Mouse (Mus musculus) frontal cortex, adult 2 months (tissue): ENCODE measurements around the gene Tmem19. TPM values are rescaled to one million over a fixed set of nuclear protein-coding genes. Genes with fewer than 3 reads are reported as not detected.
"Not testable (repeated sequence)": the region's sequence is repeated elsewhere in the genome, so short reads cannot be mapped to it uniquely, and the experiment has no call there.

Source experiments
- DNase-seq, 2 experiments: peaks; one replicate each; pipeline ENCODE4 v3.0.0; 2022; ENCODE audit warnings: low spot score in 1 of 2; ENCODE audit errors: extremely low spot score in 1 of 2
- polyA plus RNA-seq: library from polyadenylated mRNA; depleted of rRNA; stranded (reverse); fragments of >200 nt; gene quantifications from 2 replicates; pipeline ENCODE4 v1.2.3, GENCODE M21; 2012

Tmem19 gene
- polyA plus RNA-seq, 1 experiment, result 32.6 TPM

DNA sequence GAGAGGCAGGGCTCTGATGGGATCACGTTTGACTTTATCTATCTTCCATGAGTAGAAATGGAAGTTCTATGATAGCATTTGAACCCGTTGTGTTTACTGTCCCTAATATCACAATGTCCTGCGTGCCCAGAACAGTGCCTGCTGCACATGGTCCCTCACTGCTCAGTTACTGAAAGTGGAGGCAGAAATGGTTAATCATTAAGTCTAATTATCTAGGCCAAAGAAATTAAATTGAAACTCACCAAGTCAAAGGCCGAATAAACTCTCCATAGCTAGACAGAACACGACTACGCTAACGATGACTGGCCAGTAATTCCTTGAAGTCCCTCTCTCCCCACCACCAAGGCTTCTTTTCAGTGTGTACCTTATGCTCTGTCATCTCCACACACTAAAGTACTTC, 12.8 kb downstream of the Tmem19 start:
- DNase-seq, result no peak

DNA sequence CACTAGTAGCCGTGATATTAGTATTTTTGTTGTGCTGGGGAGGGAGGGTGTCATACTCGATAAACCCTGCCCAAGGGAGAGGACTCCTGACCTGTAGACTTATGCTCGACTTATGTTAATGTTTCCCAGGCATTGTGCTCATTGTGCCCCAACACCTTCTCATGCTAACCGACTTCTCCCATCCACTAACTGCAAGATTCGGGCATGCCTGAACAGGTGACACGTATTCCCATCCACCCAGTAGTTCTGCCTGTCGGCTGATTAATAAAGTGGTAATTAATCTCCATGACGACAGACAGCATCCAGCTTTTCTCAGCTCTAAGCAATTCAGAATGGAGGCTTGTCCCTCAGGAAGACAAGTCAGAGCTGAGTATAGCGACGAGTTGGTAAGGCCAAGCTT, 13.3 kb downstream of the Tmem19 start:
- no peak for DNase-seq

DNA sequence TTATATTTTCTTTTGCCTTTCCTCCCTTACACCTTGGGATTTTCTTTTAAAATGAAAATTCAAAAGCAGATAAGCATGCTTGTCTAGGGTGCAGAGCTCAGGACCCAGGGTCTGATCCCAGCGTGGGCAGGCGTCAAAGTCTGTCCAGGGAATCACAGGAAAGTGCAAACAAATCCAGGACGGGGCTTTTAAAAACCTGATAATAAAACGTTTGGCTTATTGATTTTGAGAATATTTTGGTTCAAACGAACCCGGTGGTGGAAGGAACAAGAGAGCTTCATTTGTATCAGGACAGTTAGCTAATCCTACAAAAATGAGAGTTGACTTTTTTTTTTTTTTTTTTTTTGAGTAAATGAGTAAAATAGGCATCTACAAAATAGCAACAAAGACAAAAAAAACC, 14.2 kb downstream of the Tmem19 start:
- DNase-seq, result no peak

DNA sequence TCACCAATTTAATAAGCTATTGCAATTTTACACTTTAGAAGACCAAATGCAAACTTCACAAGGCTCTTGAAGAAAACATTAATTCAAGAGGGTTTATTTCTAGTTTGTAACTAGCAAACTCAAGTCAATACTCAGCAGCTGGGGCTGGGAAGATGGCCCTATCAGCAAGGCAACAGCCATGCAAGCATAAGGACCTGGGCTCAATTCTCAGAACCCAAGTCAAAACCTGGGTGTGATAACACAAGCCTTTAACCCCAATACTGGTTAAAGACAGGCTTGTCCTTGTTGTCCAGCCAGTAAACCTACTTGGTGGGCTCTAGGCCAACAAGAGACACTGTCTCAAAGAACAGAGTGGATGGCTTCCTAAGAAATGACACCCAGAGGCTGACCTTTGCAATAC, 15.9 kb downstream of the Tmem19 start:
- DNase-seq, result no peak

DNA sequence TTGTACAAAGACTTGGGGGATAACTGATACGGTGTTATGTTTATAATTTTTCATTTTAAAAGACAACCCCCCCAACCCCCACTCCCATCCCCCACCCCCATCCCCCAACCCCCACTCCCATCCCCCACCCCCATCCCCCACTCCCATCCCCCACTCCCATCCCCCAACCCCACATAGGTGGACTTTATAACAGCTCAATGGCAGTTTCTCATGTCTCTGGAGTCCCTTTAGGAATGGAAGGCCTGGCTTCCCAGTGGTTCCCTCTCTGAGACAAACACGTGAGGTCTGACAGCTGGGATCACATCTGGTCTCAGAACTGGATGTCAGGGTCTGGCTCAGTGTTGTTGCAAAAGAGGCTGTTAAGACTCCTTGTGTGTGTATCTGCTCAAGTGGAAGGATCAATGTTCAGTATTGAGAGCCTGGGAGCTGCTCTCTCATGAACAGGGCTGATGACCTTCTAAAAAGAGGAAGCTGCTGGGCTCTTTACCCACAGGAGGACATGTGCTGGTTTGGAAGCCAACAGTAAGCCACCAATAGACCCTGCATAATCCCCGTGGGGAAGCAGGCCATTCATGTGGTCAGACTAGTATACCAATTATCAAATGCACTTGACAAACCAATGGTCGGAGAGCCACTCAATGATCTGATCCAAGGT, 19.4 kb downstream of the Tmem19 start:
- no peak for DNase-seq

DNA sequence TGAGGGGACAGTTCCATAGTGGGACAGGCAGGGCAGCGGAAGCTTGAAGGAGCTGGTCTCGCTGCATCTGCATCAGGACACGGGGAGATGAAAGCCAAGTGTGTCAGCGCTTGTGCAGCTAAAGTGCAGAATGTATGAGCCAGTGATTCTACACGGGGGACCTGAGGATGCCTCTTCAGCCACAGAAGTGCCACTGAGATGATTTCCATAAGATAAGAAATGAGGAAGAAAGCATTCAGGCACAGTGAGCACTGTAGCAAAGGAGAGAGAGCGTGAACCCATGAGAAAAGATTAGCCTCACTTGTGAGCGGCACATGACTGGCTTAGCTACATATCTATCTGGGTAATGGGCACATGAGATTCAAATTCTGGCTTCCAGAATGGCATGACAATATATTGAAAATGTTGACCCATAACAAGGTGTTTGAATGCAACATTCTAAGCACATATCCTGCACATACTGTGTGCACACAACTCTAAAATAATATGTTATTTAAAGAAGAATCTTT, 22.4 kb downstream of the Tmem19 start:
- DNase-seq, result no peak

DNA sequence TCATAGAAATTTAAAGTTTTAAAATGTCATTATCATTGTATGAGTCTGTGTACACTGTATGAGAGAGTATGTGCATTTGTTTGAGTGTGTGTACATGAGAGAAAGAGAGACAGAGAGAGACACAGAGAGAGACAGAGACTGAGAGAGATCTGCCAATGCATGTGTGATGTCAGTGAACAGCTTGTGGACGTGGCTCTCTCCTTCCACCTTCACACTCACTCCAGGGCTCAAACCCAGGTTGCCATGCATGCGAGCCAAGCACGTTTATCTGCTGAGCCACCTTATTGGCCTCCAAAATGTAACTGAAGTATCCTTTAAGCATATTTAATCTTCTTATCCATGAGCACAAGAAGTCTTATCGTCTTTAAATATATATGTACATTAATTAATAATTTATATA, 25.4 kb downstream of the Tmem19 start:
- no peak for DNase-seq

DNA sequence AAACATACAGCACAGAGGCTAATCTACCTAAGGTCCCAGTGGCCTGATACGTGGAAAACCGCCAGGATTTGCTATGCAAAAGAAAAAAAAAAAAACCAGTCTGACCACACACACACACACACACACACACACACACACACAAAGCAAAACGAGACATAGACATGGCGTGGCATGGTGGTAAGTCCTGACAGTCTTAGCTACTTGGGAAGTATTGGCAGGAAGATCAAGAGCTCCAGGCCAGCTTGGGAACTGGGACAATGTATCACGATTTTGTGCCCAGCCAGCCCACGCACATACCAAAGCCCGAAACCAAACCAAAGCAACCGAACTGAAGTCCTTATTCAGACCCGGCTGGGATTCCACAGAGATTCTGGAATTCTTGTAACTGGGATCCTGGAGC, 28.8 kb downstream of the Tmem19 start:
- no peak for DNase-seq

DNA sequence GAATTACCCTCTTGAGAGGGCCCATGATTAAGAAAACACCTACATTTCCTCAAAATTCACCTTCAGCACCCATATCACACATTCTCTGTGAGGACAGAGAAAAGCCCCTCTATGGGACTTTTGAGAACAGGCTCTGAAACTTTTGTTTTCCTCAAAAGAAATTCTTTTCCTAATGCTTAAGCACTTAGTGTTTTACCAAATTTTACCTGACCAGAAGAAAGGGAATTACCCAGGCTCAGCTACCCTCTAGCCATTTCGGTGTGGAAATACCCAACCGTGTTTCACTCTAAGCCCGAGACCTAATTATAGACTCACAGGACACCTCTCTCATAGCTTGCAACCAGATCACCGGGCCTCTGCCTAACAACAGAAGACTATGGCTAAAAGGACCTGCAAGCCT, 29.3 kb downstream of the Tmem19 start:
- DNase-seq, result no peak

DNA sequence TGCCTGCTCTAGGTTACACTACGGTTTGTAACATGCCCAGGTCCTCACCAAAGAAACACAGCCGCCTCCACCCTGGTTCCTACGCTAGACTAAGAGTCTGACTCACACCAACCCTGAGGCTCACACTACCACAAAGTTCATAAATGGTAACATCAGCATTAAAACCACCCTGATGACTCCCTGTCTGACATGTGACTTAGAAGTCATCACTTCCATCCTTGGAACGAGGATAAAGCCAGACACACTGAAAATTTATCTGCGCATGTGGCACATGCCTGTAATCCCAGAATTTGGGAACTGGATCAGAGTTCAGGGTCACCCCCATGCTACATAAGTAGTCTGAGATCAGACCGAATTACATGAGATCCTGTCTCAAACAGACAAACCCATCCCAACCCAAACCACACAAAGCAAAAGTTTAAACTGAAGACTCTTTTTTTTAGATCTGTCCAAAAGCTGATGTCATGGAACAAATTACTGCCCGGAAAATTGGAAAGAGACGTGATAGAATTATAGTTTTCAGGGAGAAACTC, 29.8 kb downstream of the Tmem19 start:
- DNase-seq, result no peak

DNA sequence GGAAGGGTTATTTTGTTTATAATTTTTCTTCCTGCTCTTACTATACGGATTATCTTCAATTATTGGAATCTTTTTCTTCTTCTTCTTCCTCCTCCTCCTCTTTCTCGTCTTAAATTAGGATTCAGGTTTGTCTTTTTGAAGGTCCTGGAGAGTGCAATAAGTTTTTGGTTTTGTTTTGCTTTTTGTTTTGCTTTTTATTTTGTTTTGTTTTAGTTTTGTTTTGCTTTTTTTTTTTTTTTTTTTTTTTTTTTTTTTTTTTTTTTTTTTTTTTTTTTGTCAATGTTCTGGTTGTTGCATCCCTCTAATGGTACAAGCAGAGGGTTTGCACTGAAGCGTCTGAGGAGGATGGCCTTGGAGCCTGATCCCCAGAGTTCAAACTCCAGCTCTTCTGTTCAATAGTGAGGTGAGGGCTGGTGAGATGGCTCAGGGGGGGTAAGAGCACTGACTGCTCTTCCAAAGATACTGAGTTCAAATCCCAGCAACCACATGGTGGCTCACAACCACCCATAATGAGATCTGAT, 33.2 kb downstream of the Tmem19 start:
- no peak for DNase-seq

DNA sequence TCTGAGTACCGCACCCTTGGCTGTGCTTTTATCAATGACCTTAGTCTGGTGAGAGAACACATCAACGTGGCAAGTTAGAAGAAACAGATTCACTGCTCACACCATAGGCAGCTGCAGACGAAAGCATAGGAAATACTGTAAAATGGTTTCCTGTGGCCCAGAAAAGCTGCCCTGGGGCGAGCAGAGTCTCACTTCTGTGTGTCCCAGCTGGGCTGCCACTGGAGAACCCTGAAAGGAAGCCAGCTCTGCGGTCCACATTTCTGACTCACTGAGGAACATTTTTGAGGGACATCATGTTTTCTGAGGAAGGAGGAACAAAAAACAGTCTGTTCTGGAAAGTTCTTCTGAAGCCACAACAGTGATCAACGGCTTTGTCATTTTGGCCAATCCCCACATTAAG, 33.8 kb downstream of the Tmem19 start:
- no peak for DNase-seq

DNA sequence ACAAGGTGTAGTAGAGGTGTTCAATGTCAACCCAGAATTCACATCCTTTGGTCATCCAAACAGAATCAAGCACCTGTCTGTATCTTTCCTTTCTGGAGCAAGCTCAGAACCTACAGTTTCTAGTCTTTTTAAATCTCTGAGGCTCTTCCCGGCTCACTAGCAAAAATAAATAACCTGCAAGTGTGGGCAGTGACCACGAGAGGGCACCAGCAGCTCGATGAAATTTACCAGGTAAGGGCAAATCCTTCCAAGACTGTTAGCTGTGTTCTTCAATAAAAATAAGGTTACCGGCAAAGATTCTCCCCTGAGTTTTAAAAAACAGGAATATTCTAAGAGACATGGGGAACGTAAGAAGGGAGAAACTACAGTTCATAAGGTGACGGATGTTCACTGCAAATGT, 39.0 kb downstream of the Tmem19 start:
- DNase-seq, result peak; percentile 22 to 86

DNA sequence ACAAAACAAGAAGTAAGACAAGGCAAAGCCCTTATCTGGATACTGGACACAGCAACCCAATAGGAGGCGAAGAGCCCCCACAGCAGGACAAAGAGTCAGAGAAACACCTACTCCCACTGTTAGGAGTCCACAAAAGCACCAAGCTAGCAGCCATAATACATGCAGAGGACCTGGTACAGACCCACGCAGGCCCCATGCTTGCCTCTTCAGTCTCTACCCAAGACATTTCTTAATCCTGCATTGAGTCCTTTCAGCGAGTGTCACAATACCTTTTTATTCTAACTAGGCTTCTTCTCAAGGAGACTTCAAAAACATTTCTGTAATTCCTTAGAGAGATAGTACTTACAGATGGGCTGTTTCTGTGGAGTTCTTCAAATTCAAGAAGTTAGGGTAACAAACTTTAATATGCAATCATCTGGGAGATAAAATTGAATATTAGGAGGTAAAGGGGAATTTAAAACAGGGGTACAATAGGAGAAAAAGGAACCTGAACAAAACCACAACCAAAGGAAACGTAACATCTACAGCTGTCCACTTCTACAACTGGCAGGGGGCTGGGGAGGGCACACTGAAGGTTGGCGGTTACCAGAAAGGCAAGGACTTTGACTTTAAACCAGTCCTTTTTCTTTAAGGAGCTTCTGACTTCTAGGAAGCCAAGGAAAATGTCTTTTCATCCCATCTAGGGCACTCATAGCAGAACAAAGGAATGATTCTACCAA, 40.8 kb downstream of the Tmem19 start:
- no peak for DNase-seq

DNA sequence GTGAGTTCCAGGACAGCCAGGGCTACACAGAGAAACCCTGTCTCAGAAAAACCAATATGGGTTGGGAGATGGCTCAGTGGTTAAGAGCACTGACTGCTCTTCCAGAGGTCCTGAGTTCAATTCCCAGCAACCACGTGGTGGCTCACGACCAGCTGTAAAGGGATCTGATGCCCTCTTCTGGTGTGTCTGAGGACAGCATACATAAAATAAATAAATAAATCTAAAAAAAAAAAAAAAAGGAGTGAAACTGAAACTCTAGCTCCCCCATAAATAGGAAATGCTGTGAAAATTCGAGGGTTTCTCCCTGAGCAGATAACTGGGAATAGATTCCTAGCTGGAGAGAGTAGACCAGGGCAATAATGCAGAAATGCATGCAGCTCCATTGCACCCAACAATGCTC, 43.9 kb downstream of the Tmem19 start:
- DNase-seq, result not testable (repeated sequence)

DNA sequence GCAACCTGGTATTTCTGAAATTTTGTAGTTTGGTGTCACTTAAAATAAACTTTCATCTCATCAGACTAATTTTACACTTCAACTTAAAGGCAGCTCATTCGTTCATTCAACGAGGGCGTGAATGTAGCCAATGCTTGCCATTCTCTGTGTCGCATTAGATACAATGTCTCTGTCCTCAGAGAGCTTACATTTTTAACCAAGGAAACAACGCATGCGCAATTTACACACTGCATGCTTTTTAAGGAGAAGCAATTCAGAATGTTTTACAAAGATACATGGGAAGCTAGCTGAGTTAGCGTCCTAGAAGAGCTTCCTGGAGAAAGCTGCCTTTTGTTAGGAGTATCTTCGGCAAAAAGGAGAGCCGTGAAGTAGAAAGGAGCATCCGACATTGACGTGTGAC, 46.0 kb downstream of the Tmem19 start:
- peak in 1 of 2 experiments; percentile 57 for DNase-seq

DNA sequence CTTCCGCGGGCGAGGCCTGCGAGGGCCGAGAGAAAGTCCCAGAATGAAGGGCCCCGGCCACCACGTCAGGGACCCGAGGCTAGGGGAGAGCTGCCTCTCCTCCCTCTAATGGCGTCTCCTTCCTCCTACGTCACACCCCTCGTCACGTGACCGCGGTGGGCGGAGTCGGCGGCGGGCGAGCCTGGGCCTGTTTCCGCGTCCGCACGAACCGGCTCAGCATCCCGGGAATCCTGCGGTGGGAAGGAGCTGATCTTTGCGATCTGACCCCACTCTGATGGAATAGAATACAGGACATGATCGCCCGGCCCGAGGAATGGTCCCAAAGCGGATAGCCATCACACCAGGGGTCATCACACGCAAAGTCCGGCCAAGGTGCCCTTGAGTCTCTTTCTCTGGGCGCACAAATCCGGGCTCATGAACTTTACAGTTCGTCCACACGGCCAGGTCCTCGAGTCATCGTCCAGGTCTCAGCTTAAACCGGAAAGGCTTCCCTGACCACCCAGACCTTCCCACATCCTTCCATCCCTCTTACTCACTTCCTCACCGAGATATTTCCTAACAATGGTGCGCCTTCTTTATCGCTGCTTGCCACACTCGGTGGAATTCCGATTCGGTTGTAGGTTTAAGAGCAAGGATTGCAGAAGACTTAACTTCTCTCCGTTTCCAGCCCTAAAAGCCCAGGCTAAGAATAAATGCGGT, 46.7 kb downstream of the Tmem19 start, which contains the start of gene Rab21:
Rab21 (minus strand) TSS at position 122 of the 699 bp plus-strand sequence.
- peak; percentile 91 to 98 for DNase-seq

DNA sequence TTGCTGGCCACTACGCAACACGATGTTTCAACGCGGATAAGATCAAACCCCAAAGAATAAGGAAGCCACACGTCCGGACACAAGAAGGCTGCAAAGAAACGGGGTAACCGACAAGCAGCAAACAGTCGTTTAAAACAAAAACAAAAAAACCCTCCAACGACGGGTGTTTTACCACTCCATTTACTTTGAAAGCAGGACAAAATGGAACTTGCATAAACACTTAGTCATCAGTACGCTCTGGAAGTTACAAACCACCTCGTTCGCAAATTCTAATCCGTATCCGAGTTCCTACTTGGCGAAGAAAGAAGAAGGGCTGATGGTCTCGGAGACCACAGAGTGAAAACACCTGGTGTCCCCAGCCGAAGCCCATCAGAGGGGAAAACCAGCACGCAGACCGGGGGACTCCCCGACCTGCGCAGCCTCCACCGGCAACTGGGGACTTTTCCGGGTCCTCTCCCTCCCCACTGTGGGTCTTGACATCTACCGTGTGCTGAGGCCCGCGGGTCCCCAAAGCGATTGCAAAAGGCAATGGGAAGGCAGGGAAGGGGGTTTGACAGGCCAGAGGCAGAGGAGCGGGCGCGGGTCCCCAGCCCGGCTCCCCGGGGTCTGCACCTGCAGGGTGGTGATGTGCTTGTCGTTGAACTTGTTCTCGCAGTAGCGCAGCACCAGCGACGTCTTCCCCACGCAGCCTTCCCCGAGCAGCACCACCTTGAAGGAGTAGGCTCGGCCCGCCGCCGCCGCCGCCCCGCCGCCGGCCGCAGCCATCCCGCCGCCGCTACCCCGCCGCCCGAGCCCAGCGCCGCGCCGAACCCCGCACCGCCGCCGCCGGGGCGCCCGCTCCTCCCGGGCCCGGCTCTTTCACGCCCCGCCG, 47.5 kb downstream of the Tmem19 start:
- DNase-seq, result peak in 1 of 2 experiments; percentile 33

DNA sequence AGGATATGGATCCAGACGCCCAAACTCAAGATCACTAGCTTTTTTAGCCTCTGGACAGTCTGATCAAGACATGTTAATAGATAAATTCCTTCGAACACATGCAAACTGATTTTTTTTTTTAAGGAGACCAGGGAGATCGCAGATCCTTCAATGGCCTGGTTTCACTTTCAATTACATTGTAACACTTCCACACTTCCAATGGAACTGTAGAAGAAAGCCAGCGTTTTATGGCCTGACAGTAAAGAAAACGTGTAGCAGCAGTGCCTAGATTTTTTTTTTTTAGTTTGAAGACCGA, 48.1 kb downstream of the Tmem19 start:
- no peak for DNase-seq

DNA sequence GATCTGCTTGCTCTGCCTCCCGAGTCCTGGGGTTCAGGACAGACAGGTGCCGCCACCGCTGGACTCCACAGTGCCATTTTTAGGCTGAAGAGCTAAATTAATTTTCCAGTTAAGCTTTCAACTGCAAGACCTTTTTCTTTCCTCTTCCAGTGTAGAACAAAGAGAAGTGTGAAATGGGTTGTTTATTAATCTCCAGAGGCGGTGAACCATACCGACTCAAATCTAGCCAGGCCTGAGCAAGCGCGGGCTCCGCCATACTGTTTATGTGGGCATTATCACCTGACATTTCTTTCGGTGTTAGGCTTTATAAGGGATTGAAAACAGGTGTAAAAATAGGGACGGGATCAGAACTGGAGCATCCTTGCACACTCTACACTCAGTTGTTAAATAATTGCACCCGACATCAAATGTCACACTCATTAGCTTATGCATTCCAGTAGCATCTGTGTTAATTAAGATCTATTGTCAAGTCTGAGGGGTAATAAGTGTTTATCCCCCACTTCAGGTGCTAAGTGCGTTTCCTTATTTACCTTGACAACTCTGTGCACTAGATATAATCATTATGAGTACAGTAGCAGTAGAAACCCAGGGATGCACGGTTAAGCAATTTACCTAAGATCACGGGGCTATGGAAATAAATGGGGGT, 48.5 kb downstream of the Tmem19 start:
- DNase-seq, result no peak
